Mouse (Mus musculus) intestine, postnatal 0 days (tissue): ENCODE results near the gene Nab1. TPM values are rescaled to one million over a fixed set of nuclear protein-coding genes. Genes with fewer than 3 reads are reported as not detected.

Source experiments
- ATAC-seq: fragments of 200-750 bp; cut with Nextera tagmentation; 2 replicates; pipeline ENCODE4 v1.8.0; 2017; ENCODE audit warnings: mild to moderate bottlenecking, moderate TSS enrichment, moderate library complexity
- H3K27ac ChIP-seq: fragments of 300-500 bp; sonication (generic); 2 replicates; pipeline ENCODE4 v1.5.1; 2014; ENCODE audit warnings: mild to moderate bottlenecking, low read depth, low read length, moderate library complexity
- H3K27me3 ChIP-seq: fragments of 300-500 bp; sonication (generic); replicated peaks from 2 replicates; pipeline ENCODE4 v1.6.1; 2014; ENCODE audit warnings: low read length, mixed read lengths; ENCODE audit not compliant: control insufficient read depth, insufficient read depth
- H3K36me3 ChIP-seq: fragments of 300-500 bp; sonication (generic); 2 replicates; pipeline ENCODE4 v1.6.1; 2014; ENCODE audit warnings: mild to moderate bottlenecking, moderate library complexity; ENCODE audit not compliant: control insufficient read depth, insufficient read depth
- H3K4me1 ChIP-seq: fragments of 300-500 bp; sonication (generic); replicated peaks from 2 replicates; pipeline ENCODE4 v1.6.1; 2014; ENCODE audit warnings: antibody characterized with exemption, low read length, mixed read lengths; ENCODE audit not compliant: control insufficient read depth, insufficient read depth
- H3K4me2 ChIP-seq: fragments of 300-500 bp; sonication (generic); replicated peaks from 2 replicates; pipeline ENCODE4 v1.6.1; 2014; ENCODE audit warnings: low read depth, mild to moderate bottlenecking, moderate library complexity
- H3K4me3 ChIP-seq: fragments of 300-500 bp; sonication (generic); 2 replicates; pipeline ENCODE4 v1.5.1; 2014; ENCODE audit warnings: low read depth, low read length
- H3K9ac ChIP-seq: fragments of 300-500 bp; sonication (generic); 2 replicates; pipeline ENCODE4 v1.6.1; 2014; ENCODE audit warnings: mild to moderate bottlenecking, low read depth, low read length
- H3K9me3 ChIP-seq: fragments of 300-500 bp; sonication (generic); 2 replicates; pipeline ENCODE4 v1.6.1; 2016; ENCODE audit warnings: mixed run types; ENCODE audit not compliant: control insufficient read depth
- CTCF ChIP-seq: sonication (generic); IDR thresholded peaks from 2 replicates; pipeline ENCODE4 v1.5.1; 2016; ENCODE audit warnings: low read depth, mild to moderate bottlenecking, control low read depth, antibody characterized with exemption, moderate library complexity
- WGBS: fragments of 180-500 bp; shearing (Covaris S2); extraction: QIAGEN DNeasy Blood & Tissue Kit; methylation state at CpG from one replicate; pipeline ENCODE4 v1.1.7; 2014; 5-methylcytosine and 5-hydroxymethylcytosine counted together
- polyA plus RNA-seq: library from polyadenylated mRNA; unstranded; fragments of >200 nt; fragmentation: Nextera tagmentation; extraction: Ambion mirVana; gene quantifications from 2 replicates; pipeline ENCODE4 v1.2.1, GENCODE M21; 2015

Nab1 gene
- polyA plus RNA-seq, 1 experiment from 2014 or later, result 10.3 TPM

DNA sequence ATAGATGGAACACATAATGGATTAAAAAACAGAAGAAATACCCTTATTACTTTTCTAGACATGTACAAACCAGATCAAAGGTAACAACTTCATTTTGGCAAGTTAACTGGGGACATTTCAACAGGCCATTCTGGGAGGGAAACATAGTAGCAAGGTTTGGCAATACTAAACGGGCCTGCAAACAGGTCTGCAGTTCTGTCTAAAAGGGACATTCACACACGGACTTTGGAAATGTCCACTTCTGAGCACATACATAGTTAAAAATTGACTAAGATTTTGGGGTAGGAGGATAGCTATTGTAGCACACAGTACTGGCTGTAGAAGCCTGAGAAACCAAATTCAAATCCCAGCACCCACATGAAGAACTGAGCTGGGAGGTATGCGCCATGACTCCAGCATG, 34.6 kb downstream of the Nab1 start:
- Histone ChIP-seq H3K36me3 (peaks cover 42% of the 10 kb centered on the region), H3K4me2 (no peak overlapping the region), H3K27me3 (no peaks in the 10 kb centered on the region), H3K9me3 (no peaks in the 10 kb centered on the region), H3K4me3 (no peak overlapping the region), H3K4me1 (no peaks in the 10 kb centered on the region), H3K27ac (no peak overlapping the region), H3K9ac (no peak overlapping the region)
- TF ChIP-seq CTCF, result no peak
- ATAC-seq, result no peak
- WGBS, result 90% methylated on average over 3 of the region's 3 CpGs

DNA sequence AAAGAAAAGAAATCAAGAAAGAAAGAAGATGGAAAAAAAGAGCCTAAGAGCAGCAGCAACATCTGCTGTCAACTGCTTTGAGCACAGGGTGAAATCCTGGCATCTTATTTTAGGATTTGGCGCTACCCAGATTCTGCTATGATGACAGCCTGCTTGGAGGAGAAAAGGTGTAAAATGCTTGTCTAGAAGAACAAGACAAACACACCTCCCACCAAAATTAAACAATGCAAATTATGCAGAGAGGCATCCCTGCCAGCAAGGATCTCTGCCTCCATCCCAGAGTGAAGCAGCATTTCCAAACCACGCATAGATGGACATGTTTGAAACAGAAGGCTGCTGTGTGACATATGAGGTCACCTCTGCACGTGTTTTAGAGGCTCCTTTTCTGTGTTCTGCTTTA, 35.2 kb downstream of the Nab1 start:
- Histone ChIP-seq H3K27ac (no peak overlapping the region), H3K27me3 (no peaks in the 10 kb centered on the region), H3K36me3 (peaks cover 44% of the 10 kb centered on the region), H3K4me1 (no peaks in the 10 kb centered on the region), H3K4me2 (no peak overlapping the region), H3K9ac (no peak overlapping the region), H3K4me3 (no peak overlapping the region), H3K9me3 (no peaks in the 10 kb centered on the region)
- no peak for TF ChIP-seq CTCF
- ATAC-seq, result no peak
- WGBS, result 88% methylated on average over 3 of the region's 3 CpGs

- H3K27ac ChIP-seq, result no peak overlapping the region
- H3K9ac ChIP-seq, result no peak overlapping the region
- H3K4me3 ChIP-seq, result no peak overlapping the region
- H3K4me1 ChIP-seq, result no peaks in the 10 kb centered on the region
- peaks cover 49% of the 10 kb centered on the region for H3K36me3 ChIP-seq
- no peak for TF ChIP-seq CTCF
- H3K4me2 ChIP-seq, result no peak overlapping the region
- H3K27me3 ChIP-seq, result no peaks in the 10 kb centered on the region
- no peaks in the 10 kb centered on the region for H3K9me3 ChIP-seq
- ATAC-seq, result no peak
- WGBS, result 84% methylated on average over 6 of the region's 6 CpGs
Measured at GRCm38 (mm10) chr1:52463305-52463704, 37.2 kb downstream of the Nab1 start.

GRCm38 (mm10) chr1:52456571-52456970, 43.9 kb downstream of the Nab1 start:
- no peak for TF ChIP-seq CTCF
- H3K4me3 ChIP-seq, result no peak overlapping the region
- WGBS, result 40% methylated on average over 7 of the region's 7 CpGs

GRCm38 (mm10) chr1:52454509-52455001, 45.9 kb downstream of the Nab1 start:
- no peak for ATAC-seq
- H3K9me3 ChIP-seq, result no peaks in the 10 kb centered on the region
- no peaks in the 10 kb centered on the region for H3K27me3 ChIP-seq
- peaks cover 9% of the 10 kb centered on the region for H3K36me3 ChIP-seq
- no peak overlapping the region for H3K4me2 ChIP-seq
- WGBS, result 87% methylated on average over 3 of the region's 3 CpGs
- no peak overlapping the region for H3K9ac ChIP-seq
- no peak overlapping the region for H3K4me3 ChIP-seq
- TF ChIP-seq CTCF, result no peak
- H3K4me1 ChIP-seq, result no peaks in the 10 kb centered on the region
- no peak overlapping the region for H3K27ac ChIP-seq

More at GRCm38 (mm10) chr1:52456571-52456970, 43.9 kb downstream of the Nab1 start:
- Histone ChIP-seq H3K4me1 (no peaks in the 10 kb centered on the region), H3K36me3 (peaks cover 25% of the 10 kb centered on the region), H3K9me3 (no peaks in the 10 kb centered on the region), H3K9ac (no peak overlapping the region), H3K27ac (no peak overlapping the region), H3K4me2 (no peak overlapping the region), H3K27me3 (no peaks in the 10 kb centered on the region)
- ATAC-seq, result no peak

DNA sequence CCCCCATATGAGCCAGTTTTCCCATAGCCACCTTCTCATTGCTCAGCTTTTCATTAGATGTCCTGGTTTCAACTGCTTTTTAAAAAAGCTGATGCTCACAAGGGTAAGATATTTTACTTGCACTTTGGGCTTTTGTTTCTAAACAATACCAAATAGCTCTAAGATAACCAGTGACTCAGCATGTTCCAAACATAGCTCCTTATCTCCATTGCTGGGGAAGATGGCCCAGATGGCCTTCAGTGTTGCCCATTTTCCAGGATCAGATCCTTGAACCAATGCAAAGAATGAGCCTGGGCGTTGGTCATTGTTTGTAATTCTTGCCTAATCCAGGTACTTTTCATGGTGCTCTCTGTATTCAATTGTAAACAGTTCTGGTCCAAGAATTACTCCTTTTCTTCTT, 49.1 kb downstream of the Nab1 start:
- no peaks in the 10 kb centered on the region for H3K4me1 ChIP-seq
- H3K36me3 ChIP-seq, result no peaks in the 10 kb centered on the region
- H3K4me2 ChIP-seq, result no peak overlapping the region
- H3K4me3 ChIP-seq, result no peak overlapping the region
- no peak for TF ChIP-seq CTCF
- H3K9ac ChIP-seq, result no peak overlapping the region
- no peaks in the 10 kb centered on the region for H3K27me3 ChIP-seq
- H3K9me3 ChIP-seq, result no peaks in the 10 kb centered on the region
- ATAC-seq, result no peak
- 81% methylated on average over 1 of the region's 1 CpGs for WGBS
- H3K27ac ChIP-seq, result no peak overlapping the region

- Histone ChIP-seq H3K36me3 (no peaks in the 10 kb centered on the region), H3K4me1 (no peaks in the 10 kb centered on the region), H3K4me2 (no peak overlapping the region), H3K27ac (no peak overlapping the region), H3K27me3 (no peaks in the 10 kb centered on the region), H3K9ac (no peak overlapping the region), H3K4me3 (no peak overlapping the region), H3K9me3 (no peaks in the 10 kb centered on the region)
- TF ChIP-seq CTCF, result no peak
- WGBS, result 49% methylated on average over 6 of the region's 6 CpGs
- ATAC-seq, result no peak
Measured at GRCm38 (mm10) chr1:52435856-52436255, 64.6 kb downstream of the Nab1 start.
